Mouse (Mus musculus): Measurements from ENCODE around the gene Naa30.
"Not testable (repeated sequence)": the region's sequence is repeated elsewhere in the genome, so short reads cannot be mapped to it uniquely, and the experiment has no call there.

Gene Naa30

GRCm38 (mm10) chr14:49171867-49172581 lies at the start of gene Naa30:
Gene Naa30, plus strand, starts transcription at chr14:49172226.
- DNase-seq (ENCODE audit: low spot score), result peak; percentile 92

DNA sequence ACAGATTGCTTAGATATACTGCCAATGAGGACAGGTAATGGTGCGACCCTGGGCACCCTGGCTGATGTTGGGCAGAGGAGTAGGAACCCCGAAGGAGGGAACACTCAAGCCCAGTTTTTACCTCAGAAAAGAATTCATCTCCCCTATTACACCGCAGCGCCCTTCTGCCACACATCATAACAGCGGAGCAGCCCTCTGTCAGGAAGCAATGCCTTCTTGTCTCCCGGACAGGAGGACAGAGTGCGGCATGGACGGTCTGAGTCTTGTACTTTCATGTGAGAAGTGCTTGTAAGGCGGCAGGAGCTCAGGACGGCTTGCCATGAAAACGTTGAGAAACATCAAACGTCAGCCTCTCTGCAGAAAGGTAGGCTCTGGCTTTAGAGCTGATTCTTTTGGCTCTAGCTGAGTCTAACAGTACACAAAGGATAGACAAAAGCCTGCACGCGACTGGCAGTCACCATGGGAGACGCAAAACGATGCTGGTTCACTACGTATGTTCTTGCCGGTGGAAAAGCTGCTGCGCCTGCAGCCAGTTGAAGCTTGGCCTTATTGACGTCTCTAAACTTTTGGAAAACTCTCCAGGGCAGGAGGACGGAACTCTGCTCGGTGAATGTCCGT lies 44.8 kb upstream of the Naa30 start:
- no peak for DNase-seq (ENCODE audit: low spot score)

GRCm38 (mm10) chr14:49128544-49129263 lies 43.3 kb upstream of the Naa30 start:
- no peak for DNase-seq (ENCODE audit: low spot score)

- DNase-seq (ENCODE audit: low spot score), result no peak
These were observed 39.6 kb upstream of the Naa30 start for GRCm38 (mm10) chr14:49132391-49132790.

DNA sequence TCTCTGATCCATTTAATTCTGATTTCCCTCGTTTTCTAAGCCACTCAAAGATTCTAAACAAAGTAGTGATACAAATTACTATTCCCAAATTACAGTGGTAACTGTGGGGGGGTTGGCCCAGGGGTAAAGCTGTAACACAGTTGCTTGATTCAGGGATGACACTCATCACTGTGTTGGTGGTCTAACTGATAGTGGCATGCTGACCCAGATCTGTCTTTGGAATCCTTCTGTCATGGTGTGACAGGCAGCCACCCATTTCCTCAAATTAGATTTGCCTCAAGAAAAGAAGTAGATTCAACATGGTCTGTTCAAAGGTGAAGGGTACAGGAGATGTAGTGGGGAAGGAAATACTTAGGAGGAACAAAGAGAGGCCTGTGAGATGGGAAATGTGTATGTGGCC lies 33.9 kb upstream of the Naa30 start:
- DNase-seq (ENCODE audit: low spot score), result no peak

DNA sequence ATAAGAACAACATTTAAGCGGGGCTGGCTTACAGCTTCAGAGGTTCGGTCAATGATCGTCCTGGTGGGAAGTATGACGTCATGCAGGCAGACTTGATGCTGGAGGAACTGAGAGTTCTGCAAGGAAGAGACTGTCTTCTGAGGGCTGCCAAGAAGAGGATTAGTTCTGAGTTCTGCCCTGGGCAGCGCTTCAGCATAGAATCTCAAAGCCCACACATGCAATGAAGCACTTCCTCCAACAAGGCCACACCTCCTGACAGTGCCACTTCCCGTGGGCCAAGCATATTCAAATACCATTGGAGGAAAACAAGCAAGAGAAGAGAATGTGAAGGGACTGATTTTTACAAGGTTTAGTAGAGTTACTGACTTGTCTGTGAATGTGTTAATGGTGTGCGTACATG lies 31.3 kb upstream of the Naa30 start:
- DNase-seq (ENCODE audit: low spot score), result no peak

DNA sequence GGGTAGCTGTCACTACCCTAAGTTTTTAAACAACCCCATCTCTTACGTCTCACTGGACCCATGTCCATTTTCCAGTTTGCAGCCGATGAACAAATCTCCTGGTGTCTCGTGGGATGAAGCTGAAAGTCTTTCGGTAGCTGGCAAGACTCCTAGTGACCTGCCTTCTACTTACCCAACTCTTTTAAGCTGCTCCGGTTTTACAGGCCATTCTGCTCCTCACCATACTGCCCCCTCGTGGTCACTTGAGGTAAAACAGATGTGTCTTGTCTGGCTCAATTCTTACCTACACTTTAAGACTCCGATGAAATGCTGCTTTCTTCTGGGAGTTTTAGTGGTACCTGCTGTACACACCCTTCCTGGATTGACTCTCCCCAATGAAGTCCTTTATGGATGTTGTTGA lies 18.2 kb upstream of the Naa30 start:
- DNase-seq (ENCODE audit: low spot score), result peak; percentile 66

GRCm38 (mm10) chr14:49155572-49155971 lies 16.5 kb upstream of the Naa30 start:
- DNase-seq (ENCODE audit: low spot score), result no peak

DNA sequence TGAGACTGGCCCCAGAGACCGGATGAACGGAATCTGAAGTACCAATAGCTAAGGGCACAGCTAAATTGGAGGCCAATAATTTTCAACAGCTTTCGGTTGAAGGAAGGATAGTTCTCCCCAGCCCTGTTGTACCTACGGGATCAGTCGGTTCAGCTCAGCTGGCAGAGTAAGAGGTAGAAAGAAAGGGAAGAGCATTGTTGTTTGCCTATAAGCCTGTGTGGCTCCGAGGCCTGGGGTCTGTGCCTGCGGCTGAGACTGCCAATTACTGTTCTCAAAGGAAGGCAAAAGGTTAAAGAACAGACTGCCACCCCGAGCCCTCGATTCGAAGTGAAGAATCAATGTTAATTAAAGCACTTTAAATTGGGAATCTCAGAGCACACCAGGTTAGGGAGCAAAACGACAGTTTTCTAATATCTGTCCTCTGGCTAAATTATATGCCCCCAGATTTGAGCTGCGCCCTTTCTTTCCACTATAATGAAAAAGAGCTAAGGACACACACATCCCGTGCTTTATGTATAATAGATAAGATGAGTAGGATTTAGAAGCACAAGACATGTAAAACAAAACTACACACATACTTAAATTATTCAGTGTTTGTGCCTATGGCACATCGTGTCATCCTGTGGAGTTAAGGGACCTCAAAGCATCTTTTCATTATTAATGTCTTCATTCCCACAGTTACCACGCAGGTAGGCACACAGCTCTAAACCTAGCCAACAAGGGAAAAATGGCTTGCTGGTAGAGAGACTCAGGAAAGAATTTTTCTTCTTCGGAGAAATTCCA lies 13.7 kb upstream of the Naa30 start:
- DNase-seq (ENCODE audit: low spot score), result no peak

- no peak for DNase-seq (ENCODE audit: low spot score)
These were observed 740 bp upstream of the Naa30 start for GRCm38 (mm10) chr14:49171286-49171685.

DNA sequence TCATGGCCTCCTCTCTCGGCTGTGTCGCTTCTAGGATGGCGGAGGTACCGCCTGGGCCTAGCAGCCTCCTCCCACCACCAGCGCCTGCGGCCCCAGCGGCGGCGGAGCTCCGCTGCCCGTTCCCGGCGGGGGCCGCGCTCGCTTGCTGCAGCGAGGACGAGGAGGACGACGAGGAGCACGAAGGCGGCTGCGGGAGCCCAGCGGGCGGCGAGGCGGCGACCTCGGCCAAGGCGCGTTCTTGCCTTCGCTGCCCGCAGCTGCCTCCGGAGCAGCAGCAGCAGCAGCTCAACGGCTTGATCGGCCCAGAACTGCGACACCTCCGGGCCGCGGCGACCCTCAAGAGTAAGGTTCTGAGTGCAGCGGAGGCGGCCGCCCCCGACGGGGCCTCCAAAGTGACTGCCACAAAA lies 559 bp downstream of the Naa30 start:
- peak; percentile 43 for DNase-seq (ENCODE audit: low spot score)

DNA sequence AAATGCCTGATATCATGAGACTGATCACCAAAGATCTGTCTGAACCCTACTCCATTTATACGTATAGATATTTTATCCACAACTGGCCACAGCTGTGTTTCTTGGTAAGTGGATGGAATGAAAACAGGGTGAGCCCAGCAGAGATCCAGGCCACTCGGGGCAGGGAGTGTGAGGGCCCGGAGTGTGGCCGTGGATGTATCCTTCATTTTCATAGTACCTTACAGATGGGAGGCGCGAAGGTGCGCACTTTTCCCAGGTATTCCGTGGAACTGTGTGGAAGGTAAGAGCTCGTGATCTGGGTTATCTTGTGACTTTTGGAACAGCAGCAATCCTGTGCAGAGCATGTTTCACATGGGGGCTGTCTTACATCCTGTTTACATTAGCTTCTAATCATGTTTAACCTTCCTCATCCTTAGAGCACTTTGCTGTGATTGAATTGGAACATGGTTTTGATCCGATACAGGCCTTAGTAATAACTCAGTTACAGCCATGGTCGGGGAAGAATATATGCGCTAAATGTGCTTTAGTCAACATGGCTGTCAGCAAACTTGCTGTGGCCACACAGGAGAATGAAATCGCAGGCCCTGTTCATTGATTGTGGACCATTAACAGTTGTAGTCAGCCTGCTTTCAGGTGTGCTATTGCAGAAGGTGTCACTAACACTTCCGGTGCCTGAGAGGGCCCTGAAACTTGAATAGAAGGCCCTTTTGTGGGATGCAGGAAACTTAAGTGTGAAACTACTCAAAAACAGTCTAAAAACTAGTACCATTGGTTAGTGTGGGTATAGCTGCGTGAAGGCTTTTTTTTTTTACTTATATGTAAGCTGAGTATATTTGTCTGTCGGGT lies 1.5 kb downstream of the Naa30 start:
- no peak for DNase-seq (ENCODE audit: low spot score)

DNA sequence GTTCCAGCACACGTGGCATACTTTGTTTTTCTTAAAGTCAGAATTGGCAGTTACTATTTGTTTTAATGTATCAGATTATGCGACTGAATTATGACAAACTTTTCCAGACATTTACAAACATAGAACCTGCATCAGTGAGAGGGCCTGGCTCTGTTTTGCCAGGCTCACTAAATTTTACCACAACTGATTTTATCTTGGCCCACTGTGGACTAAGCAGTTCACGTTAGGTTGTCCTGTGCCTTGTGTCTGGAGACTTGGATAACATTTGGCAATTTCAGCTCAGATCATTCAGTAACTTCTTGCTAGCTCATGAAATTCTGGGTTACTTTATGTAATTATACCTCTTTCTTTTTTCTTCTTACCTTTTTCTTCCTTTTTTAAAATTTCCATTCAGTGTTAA lies 7.7 kb downstream of the Naa30 start:
- DNase-seq (ENCODE audit: low spot score), result no peak

- no peak for DNase-seq (ENCODE audit: low spot score)
These were observed 14.2 kb downstream of the Naa30 start for GRCm38 (mm10) chr14:49186270-49186669.

DNA sequence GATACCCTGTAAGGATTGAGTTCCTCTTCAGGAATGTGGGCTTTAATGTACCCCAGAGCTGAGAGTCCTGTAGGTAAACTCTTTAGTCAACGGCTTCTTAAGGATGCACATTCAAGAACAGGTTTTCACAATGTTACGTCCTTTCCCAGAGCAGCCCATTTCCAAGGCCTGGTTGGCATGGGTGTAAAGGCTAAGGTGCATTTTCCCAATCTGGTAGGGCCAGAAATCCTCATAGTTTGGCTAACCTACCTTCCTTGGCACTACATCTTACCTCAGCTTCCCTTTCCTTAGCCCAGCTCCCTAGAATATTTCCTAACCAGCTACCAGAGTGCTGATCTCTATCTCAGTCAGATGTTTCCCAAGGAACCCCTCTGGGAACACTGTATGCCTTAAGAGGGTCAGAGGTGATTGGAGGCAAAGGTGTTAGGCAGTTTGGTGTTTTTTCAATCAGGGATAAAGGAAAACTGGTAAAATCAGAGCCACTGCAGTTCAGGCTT lies 25.1 kb downstream of the Naa30 start:
- DNase-seq (ENCODE audit: low spot score), result no peak

DNA sequence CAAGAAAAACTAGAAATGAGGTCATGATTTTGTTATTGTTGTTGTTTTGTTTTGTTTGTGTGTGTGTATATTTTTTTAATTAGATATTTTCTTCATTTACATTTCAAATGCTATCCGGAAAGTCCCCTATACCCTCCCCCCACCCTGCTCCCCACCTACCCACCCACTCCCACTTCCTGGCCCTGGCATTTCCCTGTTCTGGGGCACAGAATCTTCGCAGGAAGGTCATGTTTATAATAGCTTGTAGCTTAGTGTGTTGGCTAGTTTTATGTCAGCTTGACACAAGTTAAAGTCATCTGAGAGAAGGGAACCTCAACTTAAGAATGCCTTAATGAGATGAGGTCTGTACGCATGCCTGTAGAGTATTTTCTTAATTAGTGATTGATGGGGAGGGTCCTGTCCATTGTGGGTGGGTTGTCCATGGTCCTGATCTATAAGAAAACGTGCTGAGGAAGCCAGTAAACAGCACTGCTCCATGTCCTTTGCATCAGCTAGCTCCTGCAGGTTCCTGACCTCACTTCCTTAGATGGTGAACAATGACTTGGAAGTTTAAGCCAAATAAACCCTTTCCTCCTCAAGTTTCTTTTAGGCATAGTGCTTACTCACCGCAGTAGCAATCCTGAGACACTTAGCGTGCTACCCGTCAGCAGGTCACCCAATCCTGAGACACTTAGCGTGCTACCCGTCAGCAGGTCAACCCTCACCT lies 29.2 kb downstream of the Naa30 start:
- no peak for DNase-seq (ENCODE audit: low spot score)

DNA sequence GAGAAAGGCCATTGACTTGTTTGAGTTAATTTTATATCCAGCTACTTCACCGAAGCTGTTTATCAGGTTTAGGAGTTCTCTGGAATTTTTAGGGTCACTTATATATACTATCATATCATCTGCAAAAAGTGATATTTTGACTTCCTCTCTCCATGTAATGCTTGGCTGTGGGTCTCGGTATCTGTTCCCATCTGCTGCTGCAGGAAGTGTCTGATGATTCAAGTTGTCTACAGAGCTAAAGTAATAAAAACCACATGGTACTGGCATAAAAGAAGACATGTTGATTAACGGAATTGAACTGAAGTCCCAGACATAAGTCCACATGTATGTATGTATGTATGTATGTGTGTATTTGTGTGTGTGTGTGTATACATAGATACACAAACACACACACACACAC lies 38.2 kb downstream of the Naa30 start:
- DNase-seq (ENCODE audit: low spot score), result not testable (repeated sequence)

- no peak for DNase-seq (ENCODE audit: low spot score)
These were observed 46.7 kb downstream of the Naa30 start for GRCm38 (mm10) chr14:49218677-49219076.

GRCm38 (mm10) chr14:49219466-49220022 lies 47.5 kb downstream of the Naa30 start:
- not testable (repeated sequence) for DNase-seq (ENCODE audit: low spot score)

DNA sequence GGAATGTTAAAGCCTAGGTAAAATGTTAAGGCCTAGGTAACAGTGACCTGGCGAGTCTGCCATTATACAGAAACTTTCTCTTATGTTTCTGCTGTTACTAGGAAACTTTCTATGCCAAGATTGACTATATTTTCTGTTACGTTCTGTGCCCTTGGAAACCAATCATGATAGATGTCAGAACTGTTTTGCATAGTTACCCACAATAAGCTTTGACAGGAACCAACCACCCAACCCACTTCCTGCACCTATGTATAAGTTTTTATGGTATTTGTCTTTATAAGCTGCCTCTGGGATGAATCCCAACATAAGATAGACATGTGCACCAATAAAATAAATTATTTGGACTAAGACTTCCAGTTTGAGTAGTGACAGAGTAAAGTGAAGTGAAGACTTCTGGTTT lies 49.7 kb downstream of the Naa30 start:
- DNase-seq (ENCODE audit: low spot score), result no peak
